Mouse (Mus musculus): ENCODE results near the gene E4f1. TPM values are rescaled to one million over a fixed set of nuclear protein-coding genes. Genes with fewer than 3 reads are reported as not detected.

Gene E4f1
- polyA plus RNA-seq, 1 experiment = 79.4 TPM

- no peaks in the 10 kb centered on the region for H3K27me3 ChIP-seq (ENCODE audit: control insufficient read depth, insufficient read depth, low read length)
- H3K4me3 ChIP-seq (replicated peaks; ENCODE audit: insufficient read depth, low read depth, low read length) = peak overlapping the region; percentile 76
- peaks cover 9% of the 10 kb centered on the region for H3K4me1 ChIP-seq (ENCODE audit: control insufficient read depth, insufficient read depth, low read length)
- TF ChIP-seq CTCF (IDR thresholded peaks at IDR 0.05; ENCODE audit: borderline replicate concordance, insufficient read depth, low read depth, low read length) (no peak), POLR2A (IDR thresholded peaks at IDR 0.05; ENCODE audit: borderline replicate concordance, insufficient read depth, low read length) (no peak)
- peak overlapping the region; percentile 79 for H3K27ac ChIP-seq (ENCODE audit: insufficient read depth, low read length)
- DNase-seq = peak in 1 of 2 experiments; percentile 41
- 11% methylated on average over 19 of the region's 19 CpGs for WGBS
Observed at GRCm38 (mm10) chr17:24489265-24490030, 19.3 kb upstream of the E4f1 start.

- H3K4me1 ChIP-seq (ENCODE audit: control insufficient read depth, insufficient read depth, low read length) = peaks cover 9% of the 10 kb centered on the region
- no peaks in the 10 kb centered on the region for H3K27me3 ChIP-seq (ENCODE audit: control insufficient read depth, insufficient read depth, low read length)
- WGBS = under 1% methylated on average over 50 of the region's 81 CpGs
- peak overlapping the region; percentile 76 for H3K4me3 ChIP-seq (replicated peaks; ENCODE audit: insufficient read depth, low read depth, low read length)
- TF ChIP-seq POLR2A (IDR thresholded peaks at IDR 0.05; ENCODE audit: borderline replicate concordance, insufficient read depth, low read length) = no peak
- TF ChIP-seq CTCF (IDR thresholded peaks at IDR 0.05; ENCODE audit: borderline replicate concordance, insufficient read depth, low read depth, low read length) = no peak
- peak overlapping the region; percentile 79 for H3K27ac ChIP-seq (ENCODE audit: insufficient read depth, low read length)
- DNase-seq = peak; percentile 54 to 70
Observed at GRCm38 (mm10) chr17:24488662-24489264, 18.6 kb upstream of the E4f1 start.

DNA sequence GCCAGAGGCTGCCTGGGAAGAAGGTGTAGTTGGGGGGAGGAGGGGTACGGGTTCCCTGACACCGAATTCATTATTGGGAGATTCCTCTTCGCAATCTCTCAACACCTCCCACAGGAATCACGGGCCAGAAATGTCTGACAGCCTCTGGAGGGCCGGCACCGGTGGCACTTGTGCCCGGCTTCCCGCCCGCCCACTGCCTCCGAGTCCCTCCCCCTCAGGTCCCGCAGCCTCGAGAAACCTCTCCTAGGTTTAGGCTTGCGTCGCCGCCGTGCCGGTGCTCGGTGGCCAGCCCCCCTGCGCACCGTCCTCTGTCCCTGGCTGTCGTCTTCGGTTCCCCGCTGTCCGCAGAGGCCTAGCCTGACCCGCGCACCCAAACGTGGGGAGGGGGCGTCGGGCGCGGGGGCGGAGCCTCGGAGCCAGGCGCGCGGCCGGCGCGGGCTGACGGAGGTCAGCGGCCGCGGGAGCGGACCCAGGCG lies 18.1 kb upstream of the E4f1 start, which contains the start of gene Caskin1:
Gene Caskin1 (plus strand): TSS at position 416 of the 476 bp plus-strand sequence.
- TF ChIP-seq CTCF (IDR thresholded peaks at IDR 0.05; ENCODE audit: borderline replicate concordance, insufficient read depth, low read depth, low read length) = no peak
- TF ChIP-seq POLR2A (IDR thresholded peaks at IDR 0.05; ENCODE audit: borderline replicate concordance, insufficient read depth, low read length) = peak; percentile 67
- Histone ChIP-seq H3K27ac (ENCODE audit: insufficient read depth, low read length) (peak within 1 kb of the TSS; percentile 79), H3K4me1 (ENCODE audit: control insufficient read depth, insufficient read depth, low read length) (peaks cover 9% of the 10 kb centered on the region), H3K27me3 (ENCODE audit: control insufficient read depth, insufficient read depth, low read length) (no peaks in the 10 kb centered on the region), H3K4me3 (replicated peaks; ENCODE audit: insufficient read depth, low read depth, low read length) (peak within 1 kb of the TSS; percentile 76)
- WGBS = 0% methylated on average over 32 of the region's 45 CpGs
- DNase-seq = peak; percentile 76 to 80

GRCm38 (mm10) chr17:24485090-24485860 lies 15.2 kb upstream of the E4f1 start:
- 0 out of 2 replicates have a peak overlapping the region, but pooled peaks have one; percentile 11 for H3K27ac ChIP-seq (ENCODE audit: insufficient read depth, low read length)

DNA sequence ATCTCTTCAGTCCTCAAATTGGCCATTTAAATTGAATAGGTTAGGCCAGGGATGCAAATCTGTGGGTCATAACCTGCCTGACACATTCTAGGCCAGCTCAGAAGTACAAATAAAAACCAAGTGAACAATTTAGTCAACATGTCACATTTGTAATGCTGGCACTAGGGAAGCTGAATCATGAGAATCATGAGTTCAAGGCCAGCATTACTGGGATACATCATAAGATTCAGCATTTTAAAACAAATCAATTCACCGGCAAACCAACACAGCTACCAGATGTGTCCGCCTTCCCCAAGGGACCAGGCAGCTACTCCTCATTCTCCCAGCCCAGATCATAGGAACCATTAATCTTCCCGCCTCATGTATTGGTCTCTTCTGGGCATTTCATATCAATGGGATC lies 13.4 kb upstream of the E4f1 start:
- DNase-seq = no peak
- WGBS = 92% methylated on average over 3 of the region's 3 CpGs
- no peaks in the 10 kb centered on the region for H3K27me3 ChIP-seq (ENCODE audit: control insufficient read depth, insufficient read depth, low read length)
- TF ChIP-seq POLR2A (IDR thresholded peaks at IDR 0.05; ENCODE audit: borderline replicate concordance, insufficient read depth, low read length) = no peak
- TF ChIP-seq CTCF (IDR thresholded peaks at IDR 0.05; ENCODE audit: borderline replicate concordance, insufficient read depth, low read depth, low read length) = no peak
- peaks cover 5% of the 10 kb centered on the region for H3K4me1 ChIP-seq (ENCODE audit: control insufficient read depth, insufficient read depth, low read length)
- H3K4me3 ChIP-seq (replicated peaks; ENCODE audit: insufficient read depth, low read depth, low read length) = no peak overlapping the region
- H3K27ac ChIP-seq (ENCODE audit: insufficient read depth, low read length) = no peak overlapping the region

More at GRCm38 (mm10) chr17:24485090-24485860, 15.2 kb upstream of the E4f1 start:
- H3K4me1 ChIP-seq (ENCODE audit: control insufficient read depth, insufficient read depth, low read length) = peaks cover 7% of the 10 kb centered on the region
- WGBS = 47% methylated on average over 11 of the region's 11 CpGs
- no peak overlapping the region for H3K4me3 ChIP-seq (replicated peaks; ENCODE audit: insufficient read depth, low read depth, low read length)
- no peak for TF ChIP-seq POLR2A (IDR thresholded peaks at IDR 0.05; ENCODE audit: borderline replicate concordance, insufficient read depth, low read length)
- no peak for TF ChIP-seq CTCF (IDR thresholded peaks at IDR 0.05; ENCODE audit: borderline replicate concordance, insufficient read depth, low read depth, low read length)
- H3K27me3 ChIP-seq (ENCODE audit: control insufficient read depth, insufficient read depth, low read length) = no peaks in the 10 kb centered on the region
- DNase-seq = peak in 1 of 2 experiments; percentile 34

GRCm38 (mm10) chr17:24481027-24481815 lies 11.1 kb upstream of the E4f1 start:
- no peak for TF ChIP-seq CTCF (IDR thresholded peaks at IDR 0.05; ENCODE audit: borderline replicate concordance, insufficient read depth, low read depth, low read length)
- no peak for TF ChIP-seq POLR2A (IDR thresholded peaks at IDR 0.05; ENCODE audit: borderline replicate concordance, insufficient read depth, low read length)
- H3K4me1 ChIP-seq (ENCODE audit: control insufficient read depth, insufficient read depth, low read length) = peaks cover 14% of the 10 kb centered on the region
- no peaks in the 10 kb centered on the region for H3K27me3 ChIP-seq (ENCODE audit: control insufficient read depth, insufficient read depth, low read length)
- no peak overlapping the region for H3K4me3 ChIP-seq (replicated peaks; ENCODE audit: insufficient read depth, low read depth, low read length)
- no peak overlapping the region for H3K27ac ChIP-seq (ENCODE audit: insufficient read depth, low read length)
- no peak for DNase-seq
- WGBS = 95% methylated on average over 20 of the region's 20 CpGs

Measured in cerebellum, adult 2 months (tissue).